Mouse (Mus musculus) embryonic facial prominence, embryonic 12.5 days (tissue): ENCODE data around the gene Kat2b. TPM values are rescaled to one million over a fixed set of nuclear protein-coding genes. Genes with fewer than 3 reads are reported as not detected.
"Not testable (repeated sequence)": the region's sequence is repeated elsewhere in the genome, so short reads cannot be mapped to it uniquely, and the experiment has no call there.

Experiments used
- ATAC-seq: fragments of 200-750 bp; cut with Nextera tagmentation; 2 replicates; pipeline ENCODE4 v1.8.0; 2017; ENCODE audit not compliant: insufficient number of reproducible peaks, insufficient read depth, low FRiP score, low TSS enrichment
- H3K27ac ChIP-seq: fragments of 300-500 bp; sonication (generic); 2 replicates; pipeline ENCODE4 v1.5.1; 2016; ENCODE audit warnings: mild to moderate bottlenecking
- H3K27me3 ChIP-seq: fragments of 300-500 bp; sonication (generic); 2 replicates; pipeline ENCODE4 v1.6.1; 2016; ENCODE audit warnings: mild to moderate bottlenecking, moderate library complexity
- H3K36me3 ChIP-seq: fragments of 300-500 bp; sonication (generic); 2 replicates; pipeline ENCODE4 v1.6.1; 2016; ENCODE audit warnings: mild to moderate bottlenecking
- H3K4me1 ChIP-seq: fragments of 300-500 bp; sonication (generic); 2 replicates; pipeline ENCODE4 v1.6.1; 2016
- H3K4me2 ChIP-seq: fragments of 300-500 bp; sonication (generic); replicated peaks from 2 replicates; pipeline ENCODE4 v1.6.1; 2016; ENCODE audit warnings: mild to moderate bottlenecking, moderate library complexity
- H3K4me3 ChIP-seq: fragments of 300-500 bp; sonication (generic); 2 replicates; pipeline ENCODE4 v1.5.1; 2016; ENCODE audit warnings: mild to moderate bottlenecking
- H3K9ac ChIP-seq: fragments of 300-500 bp; sonication (generic); 2 replicates; pipeline ENCODE4 v1.6.1; 2016; ENCODE audit warnings: mild to moderate bottlenecking, moderate library complexity
- H3K9me3 ChIP-seq: fragments of 300-500 bp; sonication (generic); 2 replicates; pipeline ENCODE4 v1.6.1; 2016; ENCODE audit warnings: mild to moderate bottlenecking, moderate library complexity
- WGBS: fragments of 180-500 bp; shearing (Covaris S2); methylation state at CpG from one replicate; pipeline ENCODE4 v1.1.7; 2016; 5-methylcytosine and 5-hydroxymethylcytosine counted together
- polyA plus RNA-seq: library from polyadenylated mRNA; unstranded; fragments of >200 nt; fragmentation: Nextera tagmentation; extraction: Ambion mirVana; gene quantifications from 2 replicates; pipeline ENCODE4 v1.2.1, GENCODE M21; 2016

Kat2b gene
- polyA plus RNA-seq: 2.3 and 2.7 TPM in 2 replicates

GRCm38 (mm10) chr17:53566161-53566918, at the start of gene Kat2b:
Kat2b (plus strand) TSS chr17:53566861.
- Histone ChIP-seq H3K9ac (peak within 1 kb of the TSS; percentile 94), H3K36me3 (no peaks in the 10 kb centered on the region), H3K27me3 (no peaks in the 10 kb centered on the region), H3K4me3 (peak within 1 kb of the TSS; percentile 89), H3K27ac (peak within 1 kb of the TSS; percentile 89), H3K4me1 (peaks cover 16% of the 10 kb centered on the region), H3K9me3 (no peaks in the 10 kb centered on the region), H3K4me2 (peak within 1 kb of the TSS; percentile 84)
- 2% methylated on average over 20 of the region's 20 CpGs for WGBS
- ATAC-seq: no peak

- Histone ChIP-seq H3K4me2 (no peak overlapping the region), H3K4me1 (no peaks in the 10 kb centered on the region), H3K4me3 (no peak overlapping the region), H3K9me3 (no peaks in the 10 kb centered on the region), H3K9ac (no peak overlapping the region), H3K27me3 (no peaks in the 10 kb centered on the region), H3K36me3 (no peaks in the 10 kb centered on the region), H3K27ac (no peak overlapping the region)
- no peak for ATAC-seq
Measured at GRCm38 (mm10) chr17:53519364-53519763, 47.3 kb upstream of the Kat2b start.

GRCm38 (mm10) chr17:53520509-53520908, 46.2 kb upstream of the Kat2b start:
- Histone ChIP-seq H3K27me3 (no peaks in the 10 kb centered on the region), H3K9ac (no peak overlapping the region), H3K4me3 (no peak overlapping the region), H3K4me2 (no peak overlapping the region), H3K36me3 (no peaks in the 10 kb centered on the region), H3K27ac (no peak overlapping the region), H3K9me3 (no peaks in the 10 kb centered on the region), H3K4me1 (no peaks in the 10 kb centered on the region)
- no peak for ATAC-seq

- Histone ChIP-seq H3K4me2 (no peak overlapping the region), H3K4me3 (no peak overlapping the region), H3K4me1 (no peaks in the 10 kb centered on the region), H3K9ac (no peak overlapping the region), H3K27ac (no peak overlapping the region), H3K36me3 (no peaks in the 10 kb centered on the region), H3K27me3 (no peaks in the 10 kb centered on the region), H3K9me3 (no peaks in the 10 kb centered on the region)
- ATAC-seq: no peak
- WGBS: 76% methylated on average over 2 of the region's 2 CpGs
Measured at GRCm38 (mm10) chr17:53528034-53528433, 38.6 kb upstream of the Kat2b start.

GRCm38 (mm10) chr17:53531160-53531559, 35.5 kb upstream of the Kat2b start:
- no peak overlapping the region for H3K4me3 ChIP-seq
- H3K9ac ChIP-seq: no peak overlapping the region
- no peak for ATAC-seq
- H3K27ac ChIP-seq: no peak overlapping the region
- H3K36me3 ChIP-seq: no peaks in the 10 kb centered on the region
- no peak overlapping the region for H3K4me2 ChIP-seq
- H3K27me3 ChIP-seq: no peaks in the 10 kb centered on the region
- H3K9me3 ChIP-seq: no peaks in the 10 kb centered on the region
- H3K4me1 ChIP-seq: no peaks in the 10 kb centered on the region
- WGBS: 42% methylated on average over 2 of the region's 2 CpGs

GRCm38 (mm10) chr17:53532425-53532824, 34.2 kb upstream of the Kat2b start:
- Histone ChIP-seq H3K4me1 (no peaks in the 10 kb centered on the region), H3K36me3 (no peaks in the 10 kb centered on the region), H3K9ac (no peak overlapping the region), H3K27ac (no peak overlapping the region), H3K9me3 (no peaks in the 10 kb centered on the region), H3K4me2 (no peak overlapping the region), H3K4me3 (no peak overlapping the region), H3K27me3 (no peaks in the 10 kb centered on the region)
- 72% methylated on average over 2 of the region's 2 CpGs for WGBS
- ATAC-seq: no peak

GRCm38 (mm10) chr17:53539351-53539750, 27.3 kb upstream of the Kat2b start, which contains the start of gene Pp2d1:
Pp2d1 (minus strand) TSS chr17:53539451.
- H3K4me1 ChIP-seq, ATAC-seq, H3K27me3 ChIP-seq, H3K36me3 ChIP-seq, H3K4me2 ChIP-seq, H3K27ac ChIP-seq, H3K9me3 ChIP-seq, H3K4me3 ChIP-seq, H3K9ac ChIP-seq: not testable (repeated sequence)
- 82% methylated on average over 2 of the region's 2 CpGs for WGBS

GRCm38 (mm10) chr17:53542536-53542935, 24.1 kb upstream of the Kat2b start:
- no peak overlapping the region for H3K9ac ChIP-seq
- WGBS: 92% methylated on average over 4 of the region's 4 CpGs
- H3K4me3 ChIP-seq: no peak overlapping the region
- ATAC-seq: no peak
- no peaks in the 10 kb centered on the region for H3K9me3 ChIP-seq
- no peak overlapping the region for H3K4me2 ChIP-seq
- H3K36me3 ChIP-seq: no peaks in the 10 kb centered on the region
- H3K4me1 ChIP-seq: no peaks in the 10 kb centered on the region; the same call in 1 of the 2 replicates
- H3K27ac ChIP-seq: no peak overlapping the region
- H3K27me3 ChIP-seq: no peaks in the 10 kb centered on the region

- Histone ChIP-seq H3K9ac (no peak overlapping the region), H3K27me3 (no peaks in the 10 kb centered on the region), H3K4me3 (no peak overlapping the region), H3K36me3 (no peaks in the 10 kb centered on the region), H3K9me3 (no peaks in the 10 kb centered on the region), H3K4me1 (no peaks in the 10 kb centered on the region; the same call in 1 of the 2 replicates), H3K27ac (no peak overlapping the region; the same call in 1 of the 2 replicates), H3K4me2 (no peak overlapping the region)
- 61% methylated on average over 9 of the region's 9 CpGs for WGBS
- ATAC-seq: no peak
Measured at GRCm38 (mm10) chr17:53543591-53544324, 22.9 kb upstream of the Kat2b start.

- no peak for ATAC-seq
Measured at GRCm38 (mm10) chr17:53551306-53552299, 15.1 kb upstream of the Kat2b start.

GRCm38 (mm10) chr17:53554088-53554487, 12.6 kb upstream of the Kat2b start:
- Histone ChIP-seq H3K9ac (no peak overlapping the region), H3K36me3 (no peaks in the 10 kb centered on the region), H3K27me3 (no peaks in the 10 kb centered on the region), H3K4me3 (no peak overlapping the region), H3K4me2 (no peak overlapping the region), H3K4me1 (no peaks in the 10 kb centered on the region), H3K9me3 (no peaks in the 10 kb centered on the region), H3K27ac (no peak overlapping the region)
- no peak for ATAC-seq
- WGBS: 76% methylated on average over 4 of the region's 4 CpGs

More at GRCm38 (mm10) chr17:53551306-53552299, 15.1 kb upstream of the Kat2b start:
- Histone ChIP-seq H3K36me3 (no peaks in the 10 kb centered on the region), H3K4me1 (no peaks in the 10 kb centered on the region), H3K4me2 (no peak overlapping the region), H3K9ac (no peak overlapping the region), H3K27ac (no peak overlapping the region), H3K9me3 (no peaks in the 10 kb centered on the region), H3K27me3 (no peaks in the 10 kb centered on the region), H3K4me3 (no peak overlapping the region)
- WGBS: 70% methylated on average over 8 of the region's 8 CpGs
